Mouse (Mus musculus): Measurements from ENCODE around the gene Cib1.

GRCm38 (mm10) chr7:80184968-80185367, 47.6 kb downstream of the Cib1 start:
- TF ChIP-seq POLR2A (IDR thresholded peaks at IDR 0.05; ENCODE audit: low read depth, low read length) (no peak), CTCF (conservative IDR thresholded peaks at IDR 0.05; ENCODE audit: insufficient read depth, insufficient read length, low read depth, low read length) (no peak)

Measured in kidney, adult 2 months (tissue).